Mouse (Mus musculus) forebrain, embryonic 14.5 days (tissue): Measurements from ENCODE around the gene Actl9. TPM values are rescaled to one million over a fixed set of nuclear protein-coding genes. Genes with fewer than 3 reads are reported as not detected.

ENCODE experiments used
- ATAC-seq: fragments of 200-750 bp; cut with Nextera tagmentation; 2 replicates; pipeline ENCODE4 v1.8.0; 2017; ENCODE audit warnings: mild to moderate bottlenecking, moderate library complexity
- DNase-seq: peaks from one replicate; pipeline ENCODE4 v3.0.0-alpha.2; 2015; ENCODE audit warnings: low spot score
- H3K27ac ChIP-seq: fragments of 300-500 bp; sonication (generic); 2 replicates; pipeline ENCODE4 v1.5.1; 2014; ENCODE audit warnings: low read depth, mild to moderate bottlenecking, control low read depth, low read length, moderate library complexity
- H3K27me3 ChIP-seq: fragments of 300-500 bp; sonication (generic); replicated peaks from 2 replicates; pipeline ENCODE4 v1.6.1; 2014; ENCODE audit warnings: low read length, control low read depth, mixed read lengths; ENCODE audit not compliant: control insufficient read depth, insufficient read depth
- H3K36me3 ChIP-seq: fragments of 300-500 bp; sonication (generic); 2 replicates; pipeline ENCODE4 v1.6.1; 2014; ENCODE audit warnings: low read length, control low read depth; ENCODE audit not compliant: control insufficient read depth, insufficient read depth
- H3K4me1 ChIP-seq: fragments of 300-500 bp; sonication (generic); 2 replicates; pipeline ENCODE4 v1.6.1; 2014; ENCODE audit warnings: antibody characterized with exemption, low read length, control low read depth; ENCODE audit not compliant: control insufficient read depth, insufficient read depth
- H3K4me2 ChIP-seq: fragments of 300-500 bp; sonication (generic); 2 replicates; pipeline ENCODE4 v1.6.1; 2014; ENCODE audit warnings: mild to moderate bottlenecking, control low read depth, low read length
- H3K4me3 ChIP-seq: fragments of 300-500 bp; sonication (generic); 2 replicates; pipeline ENCODE4 v1.5.1; 2014; ENCODE audit warnings: low read depth, low read length, control low read depth
- H3K9ac ChIP-seq: fragments of 300-500 bp; sonication (generic); 2 replicates; pipeline ENCODE4 v1.6.1; 2014; ENCODE audit warnings: mild to moderate bottlenecking, low read length, control low read depth, moderate library complexity
- H3K9me3 ChIP-seq: fragments of 300-500 bp; sonication (generic); replicated peaks from 2 replicates; pipeline ENCODE4 v1.6.1; 2016; ENCODE audit warnings: low read length, control low read depth, mixed read lengths; ENCODE audit not compliant: control insufficient read depth
- WGBS: fragments of 180-500 bp; shearing (Covaris S2); extraction: QIAGEN DNeasy Blood & Tissue Kit; methylation state at CpG from one replicate; pipeline ENCODE4 v1.1.7; 2014; 5-methylcytosine and 5-hydroxymethylcytosine counted together
- polyA plus RNA-seq: library from polyadenylated mRNA; unstranded; fragments of >200 nt; fragmentation: Nextera tagmentation; extraction: Ambion mirVana; gene quantifications from 2 replicates; pipeline ENCODE4 v1.2.1, GENCODE M21; 2014

The Actl9 gene
- polyA plus RNA-seq, 1 experiment from 2014 or later, result not detected

GRCm38 (mm10) chr17:33471206-33471605 lies 38.5 kb downstream of the Actl9 start:
- DNase-seq, result no peak
- Histone ChIP-seq H3K4me1 (no peaks in the 10 kb centered on the region), H3K4me2 (no peak overlapping the region), H3K36me3 (no peaks in the 10 kb centered on the region), H3K4me3 (no peak overlapping the region), H3K9ac (no peak overlapping the region), H3K9me3 (no peaks in the 10 kb centered on the region), H3K27me3 (no peaks in the 10 kb centered on the region), H3K27ac (no peak overlapping the region)
- ATAC-seq, result no peak
- WGBS, result 77% methylated on average over 6 of the region's 6 CpGs

Other genes with a start within 250 kb of the Actl9 start
- gene Olfr239, start 241.6 kb upstream of the Actl9 start, polyA plus RNA-seq, result not detected in 2 replicates
- gene Olfr1564, start 211.2 kb upstream of the Actl9 start, polyA plus RNA-seq, result not detected in 2 replicates
- gene Zfp955a, start 177.8 kb upstream of the Actl9 start, polyA plus RNA-seq, result 28.7 and 29.8 TPM in 2 replicates
- 0.04 TPM in 1 of 2 replicates, not detected in the other for gene Olfr63, start 168.2 kb upstream of the Actl9 start, polyA plus RNA-seq
- 14.0 and 15.3 TPM in 2 replicates for gene Zfp955b, start 143.4 kb upstream of the Actl9 start, polyA plus RNA-seq
- 33.4 and 38.3 TPM in 2 replicates for gene Zfp81, start 74.0 kb upstream of the Actl9 start, polyA plus RNA-seq
- gene Zfp101, start 38.3 kb upstream of the Actl9 start, polyA plus RNA-seq, result 21.1 and 23.3 TPM in 2 replicates
- 20.6 and 28.0 TPM in 2 replicates for gene Adamts10, start 91.3 kb downstream of the Actl9 start, polyA plus RNA-seq
- gene Myo1f, start 122.8 kb downstream of the Actl9 start, polyA plus RNA-seq, result 1.3 and 2.2 TPM in 2 replicates
- gene Zfp414, start 196.2 kb downstream of the Actl9 start, polyA plus RNA-seq, result 93.0 and 97.9 TPM in 2 replicates
- 0.21 and 0.36 TPM in 2 replicates for gene Pram1, start 205.2 kb downstream of the Actl9 start, polyA plus RNA-seq